Mouse (Mus musculus) stomach, embryonic 16.5 days (tissue): Measurements from ENCODE around the gene Gm29427. TPM values are rescaled to one million over a fixed set of nuclear protein-coding genes. Genes with fewer than 3 reads are reported as not detected.

Experiments
- ATAC-seq: fragments of 200-750 bp; cut with Nextera tagmentation; 2 replicates; pipeline ENCODE4 v1.8.0; 2017; ENCODE audit warnings: moderate number of reproducible peaks, moderate TSS enrichment; ENCODE audit not compliant: insufficient read depth, low FRiP score
- H3K27ac ChIP-seq: fragments of 300-500 bp; sonication (generic); 2 replicates; pipeline ENCODE4 v1.5.1; 2014; ENCODE audit warnings: low read length
- H3K27me3 ChIP-seq: fragments of 300-500 bp; sonication (generic); 2 replicates; pipeline ENCODE4 v1.6.1; 2014; ENCODE audit warnings: low read length, control low read depth, mixed read lengths; ENCODE audit not compliant: control insufficient read depth, insufficient read depth
- H3K36me3 ChIP-seq: fragments of 300-500 bp; sonication (generic); 2 replicates; pipeline ENCODE4 v1.6.1; 2014; ENCODE audit warnings: low read length; ENCODE audit not compliant: control insufficient read depth, insufficient read depth
- H3K4me1 ChIP-seq: fragments of 300-500 bp; sonication (generic); 2 replicates; pipeline ENCODE4 v1.6.1; 2014; ENCODE audit warnings: low read length, control low read depth, mixed read lengths; ENCODE audit not compliant: control insufficient read depth, insufficient read depth
- H3K4me2 ChIP-seq: fragments of 300-500 bp; sonication (generic); 2 replicates; pipeline ENCODE4 v1.6.1; 2014; ENCODE audit warnings: low read depth, low read length, mixed read lengths
- H3K4me3 ChIP-seq: fragments of 300-500 bp; sonication (generic); replicated peaks from 2 replicates; pipeline ENCODE4 v1.5.1; 2014; ENCODE audit warnings: mild to moderate bottlenecking, low read length
- H3K9ac ChIP-seq: fragments of 300-500 bp; sonication (generic); 2 replicates; pipeline ENCODE4 v1.6.1; 2014; ENCODE audit warnings: low read length
- H3K9me3 ChIP-seq: fragments of 300-500 bp; sonication (generic); replicated peaks from 2 replicates; pipeline ENCODE4 v1.6.1; 2016; ENCODE audit warnings: low read length, control low read depth; ENCODE audit not compliant: control insufficient read depth
- WGBS: fragments of 180-500 bp; shearing (Covaris S2); extraction: QIAGEN DNeasy Blood & Tissue Kit; methylation state at CpG from one replicate; pipeline ENCODE4 v1.1.7; 2014; 5-methylcytosine and 5-hydroxymethylcytosine counted together
- polyA plus RNA-seq: library from polyadenylated mRNA; unstranded; fragments of >200 nt; fragmentation: Nextera tagmentation; extraction: Ambion mirVana; gene quantifications from 2 replicates; pipeline ENCODE4 v1.2.1, GENCODE M21; 2015

Gene Gm29427
- polyA plus RNA-seq, 1 experiment from 2014 or later, result 0.09 TPM

GRCm38 (mm10) chr1:130717291-130717871 lies 1.8 kb upstream of the Gm29427 start, which contains the start of gene Yod1:
TSS of gene Yod1 (plus strand) at chr1:130717327.
- no peaks in the 10 kb centered on the region for H3K36me3 ChIP-seq
- peak within 1 kb of the TSS; percentile 98 for H3K9ac ChIP-seq
- no peaks in the 10 kb centered on the region for H3K9me3 ChIP-seq
- H3K27ac ChIP-seq, result peak within 1 kb of the TSS; percentile 94
- peak within 1 kb of the TSS; percentile 98 for H3K4me3 ChIP-seq
- ATAC-seq, result peak; percentile 76
- WGBS, result under 1% methylated on average over 54 of the region's 54 CpGs
- no peaks in the 10 kb centered on the region for H3K27me3 ChIP-seq
- H3K4me2 ChIP-seq, result peak within 1 kb of the TSS; percentile 86
- peaks cover 14% of the 10 kb centered on the region for H3K4me1 ChIP-seq

DNA sequence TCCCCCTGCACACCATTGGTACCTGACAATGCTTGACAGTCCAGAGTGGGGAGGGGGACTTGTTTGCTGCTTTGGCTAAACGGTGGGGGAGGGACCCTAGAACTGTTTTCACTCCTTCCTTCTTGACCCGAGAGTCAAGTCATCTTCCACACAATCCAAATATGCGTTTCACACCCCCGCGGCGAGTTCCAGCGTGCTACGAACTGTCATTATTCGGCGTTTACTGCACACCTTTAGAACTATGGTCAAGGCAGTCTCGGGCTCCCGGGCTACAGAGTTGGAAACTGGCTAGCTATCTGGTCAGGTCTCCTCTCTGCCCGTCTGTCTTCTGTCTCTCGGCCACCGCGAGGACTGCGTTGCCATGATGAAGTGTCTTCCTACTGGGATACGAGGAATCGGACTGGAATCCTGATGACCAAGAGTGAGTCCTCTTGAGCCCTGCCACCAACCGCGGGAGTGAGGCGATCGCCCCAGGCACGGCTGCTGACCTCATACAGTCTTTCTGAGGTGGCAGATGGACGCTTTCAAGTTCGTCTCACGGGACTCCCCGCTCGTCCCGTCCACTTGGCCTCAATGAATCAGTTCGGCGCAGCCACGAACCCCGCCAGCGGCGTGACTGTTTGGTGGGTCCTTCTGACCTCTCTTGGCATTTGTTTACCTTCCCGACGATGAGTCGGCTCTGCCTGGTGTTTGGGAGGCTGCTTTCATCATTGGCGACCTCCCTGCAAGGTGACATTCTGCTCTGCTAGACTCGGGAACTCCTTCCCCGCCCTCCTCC lies 1.1 kb upstream of the Gm29427 start:
- H3K4me2 ChIP-seq, result peak overlapping the region; percentile 86
- peaks cover 14% of the 10 kb centered on the region for H3K4me1 ChIP-seq
- H3K27me3 ChIP-seq, result no peaks in the 10 kb centered on the region
- 0 out of 2 replicates have a peak, but pooled peaks have one; percentile 0 for ATAC-seq
- peak overlapping the region; percentile 98 for H3K9ac ChIP-seq
- peak overlapping the region; percentile 94 for H3K27ac ChIP-seq
- no peaks in the 10 kb centered on the region for H3K36me3 ChIP-seq
- WGBS, result under 1% methylated on average over 42 of the region's 42 CpGs
- H3K9me3 ChIP-seq, result no peaks in the 10 kb centered on the region
- H3K4me3 ChIP-seq, result peak overlapping the region; percentile 98

DNA sequence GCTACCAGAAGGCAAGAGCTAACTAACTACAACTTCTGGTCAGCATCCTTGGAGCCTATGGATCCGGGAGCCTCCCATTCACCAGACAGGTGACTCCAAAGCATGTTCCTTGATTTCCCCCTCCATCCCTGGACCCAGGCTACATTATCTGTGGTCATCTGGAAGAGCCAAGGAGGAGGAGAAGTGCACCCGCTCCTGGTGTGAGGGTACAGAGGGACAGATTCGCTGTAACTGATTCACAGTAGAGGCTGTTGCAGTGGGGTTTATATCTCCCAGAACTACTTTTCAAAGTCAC lies 566 bp upstream of the Gm29427 start:
- Histone ChIP-seq H3K36me3 (no peaks in the 10 kb centered on the region), H3K9me3 (no peaks in the 10 kb centered on the region), H3K27ac (peak overlapping the region; percentile 94), H3K27me3 (no peaks in the 10 kb centered on the region), H3K4me3 (peak overlapping the region; percentile 98), H3K4me2 (peak overlapping the region; percentile 86), H3K4me1 (peaks cover 14% of the 10 kb centered on the region), H3K9ac (peak overlapping the region; percentile 98)
- 0% methylated on average over 3 of the region's 3 CpGs for WGBS
- peak; percentile 6; the same call in 1 of the 2 replicates for ATAC-seq

GRCm38 (mm10) chr1:130714046-130714445 lies 1.6 kb downstream of the Gm29427 start:
- H3K9ac ChIP-seq, result no peak overlapping the region
- no peak overlapping the region for H3K27ac ChIP-seq
- H3K36me3 ChIP-seq, result no peaks in the 10 kb centered on the region
- H3K4me2 ChIP-seq, result no peak overlapping the region
- H3K4me1 ChIP-seq, result peaks cover 12% of the 10 kb centered on the region
- no peak overlapping the region for H3K4me3 ChIP-seq
- H3K27me3 ChIP-seq, result no peaks in the 10 kb centered on the region
- ATAC-seq, result no peak
- WGBS, result 82% methylated on average over 4 of the region's 4 CpGs
- H3K9me3 ChIP-seq, result no peaks in the 10 kb centered on the region

GRCm38 (mm10) chr1:130710283-130711080 lies 5.1 kb downstream of the Gm29427 start:
- ATAC-seq, result no peak
- Histone ChIP-seq H3K27me3 (no peaks in the 10 kb centered on the region), H3K4me1 (0 out of 2 replicates have a peak, but pooled peaks cover 3% of the 10 kb centered on the region), H3K4me3 (no peak overlapping the region), H3K9ac (no peak overlapping the region), H3K36me3 (peaks cover 13% of the 10 kb centered on the region; the same call in 1 of the 2 replicates), H3K27ac (no peak overlapping the region), H3K9me3 (no peaks in the 10 kb centered on the region), H3K4me2 (no peak overlapping the region)
- 89% methylated on average over 22 of the region's 22 CpGs for WGBS

DNA sequence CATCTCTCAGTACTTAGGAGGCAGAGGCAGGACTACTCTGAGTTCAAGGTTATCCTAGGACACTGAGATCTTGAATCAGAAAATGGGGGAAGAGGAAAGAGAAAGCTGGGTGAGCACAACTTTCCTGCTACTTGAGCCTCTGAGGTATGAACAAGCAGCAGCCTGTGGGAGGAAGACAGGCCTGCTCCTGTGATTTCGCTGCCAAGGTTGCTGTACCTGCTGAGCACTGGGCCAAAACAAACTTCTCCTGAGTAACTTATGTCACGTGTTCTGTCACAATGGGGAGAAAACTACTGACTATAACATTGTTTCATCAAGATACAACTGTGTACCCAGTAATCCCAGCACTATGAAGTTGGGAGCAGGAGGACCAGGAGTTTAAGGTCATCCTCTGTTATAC lies 12.0 kb downstream of the Gm29427 start:
- 71% methylated on average over 2 of the region's 2 CpGs for WGBS

GRCm38 (mm10) chr1:130701976-130702375 lies 13.6 kb downstream of the Gm29427 start:
- no peaks in the 10 kb centered on the region for H3K27me3 ChIP-seq
- H3K4me3 ChIP-seq, result no peak overlapping the region
- ATAC-seq, result no peak
- WGBS, result 91% methylated on average over 11 of the region's 11 CpGs
- H3K4me1 ChIP-seq, result no peaks in the 10 kb centered on the region
- H3K36me3 ChIP-seq, result peaks cover 29% of the 10 kb centered on the region
- no peak overlapping the region for H3K4me2 ChIP-seq
- H3K27ac ChIP-seq, result no peak overlapping the region
- H3K9me3 ChIP-seq, result no peaks in the 10 kb centered on the region
- H3K9ac ChIP-seq, result no peak overlapping the region

More for the DNA sequence above, 12.0 kb downstream of the Gm29427 start:
- Histone ChIP-seq H3K9me3 (no peaks in the 10 kb centered on the region), H3K9ac (no peak overlapping the region), H3K4me2 (no peak overlapping the region), H3K27me3 (no peaks in the 10 kb centered on the region), H3K4me1 (no peaks in the 10 kb centered on the region), H3K4me3 (no peak overlapping the region), H3K36me3 (peaks cover 31% of the 10 kb centered on the region), H3K27ac (no peak overlapping the region)
- no peak for ATAC-seq

DNA sequence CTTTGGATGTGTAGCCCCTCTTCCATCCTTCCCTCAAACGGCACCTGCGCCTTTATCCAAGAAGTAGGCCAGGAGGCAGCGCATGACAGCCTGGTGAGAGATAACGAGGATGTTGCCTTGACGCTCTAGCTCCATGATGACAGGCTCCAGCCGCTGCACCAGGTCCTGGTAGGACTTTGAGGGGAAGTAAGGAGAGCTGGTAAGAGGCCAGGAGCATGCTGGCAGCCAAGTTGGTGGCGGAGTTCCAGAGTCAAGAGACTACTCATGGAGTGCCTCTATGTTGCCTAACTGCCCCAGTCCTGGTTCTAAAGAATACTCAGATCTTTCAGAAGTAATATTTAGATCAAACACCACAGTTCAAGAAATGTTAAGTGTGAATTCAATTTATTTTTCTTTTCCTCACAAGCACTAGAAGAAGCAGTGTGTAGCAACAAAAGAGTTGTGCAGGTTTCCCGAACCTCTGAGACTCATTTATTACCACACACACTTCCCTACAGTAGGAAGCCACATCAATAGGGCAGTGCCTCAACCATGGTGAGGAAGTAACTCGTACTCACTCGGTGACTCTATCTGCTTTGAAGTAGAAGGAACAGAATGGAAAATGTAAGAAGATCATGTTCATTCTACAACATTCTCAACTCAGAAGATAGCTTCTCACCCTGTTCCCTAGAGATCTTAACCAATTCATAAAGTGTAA lies 15.5 kb downstream of the Gm29427 start:
- H3K4me1 ChIP-seq, result no peaks in the 10 kb centered on the region
- no peaks in the 10 kb centered on the region for H3K27me3 ChIP-seq
- no peak overlapping the region for H3K4me2 ChIP-seq
- no peak overlapping the region for H3K27ac ChIP-seq
- no peak for ATAC-seq
- peaks cover 22% of the 10 kb centered on the region; the same call in 1 of the 2 replicates for H3K36me3 ChIP-seq
- H3K4me3 ChIP-seq, result no peak overlapping the region
- H3K9ac ChIP-seq, result no peak overlapping the region
- no peaks in the 10 kb centered on the region for H3K9me3 ChIP-seq
- 92% methylated on average over 10 of the region's 10 CpGs for WGBS
